Mouse (Mus musculus) Patski (cell line): ENCODE results near the gene Il18. TPM values are rescaled to one million over a fixed set of nuclear protein-coding genes. Genes with fewer than 3 reads are reported as not detected.
"Not testable (repeated sequence)": the region's sequence is repeated elsewhere in the genome, so short reads cannot be mapped to it uniquely, and the experiment has no call there.

Experiments
- ATAC-seq: fragments of 100-300 bp; one replicate; pipeline ENCODE4 v1.8.0; 2021
- CTCF ChIA-PET: fragments of 350-600 bp; sonication (Branson Sonifier 250); formaldehyde crosslinking; loops from one replicate; lab custom pipeline; 2022; ENCODE audit warnings: inconsistent platforms; lab: Charles Lee
- POLR2A ChIA-PET: fragments of 350-600 bp; sonication (Branson Sonifier 250); formaldehyde crosslinking; loops from one replicate; lab custom pipeline; 2022; ENCODE audit warnings: antibody characterized with exemption, inconsistent platforms; lab: Charles Lee
- DNase-seq: peaks from one replicate; pipeline ENCODE4 v3.0.0-alpha.2; 2011; ENCODE audit warnings: low read depth, low spot score
- H3K27me3 ChIP-seq: fragments of 371-371 bp; one replicate; pipeline ENCODE4 v1.5.1; 2021
- CTCF ChIP-seq: fragments of 100-300 bp; IDR thresholded peaks from one replicate; pipeline ENCODE4 v1.5.1; 2021
- in situ Hi-C: fragments of 300-500 bp; cut with MboI; formaldehyde crosslinking; loops from 3 replicates; pipeline ENCODE4 v1.11.1; 2018; ENCODE audit warnings: low pct_unique_long_range_greater_than_20kb, mixed read lengths
- polyA plus RNA-seq: library from polyadenylated mRNA; unstranded; gene quantifications from one replicate; pipeline ENCODE4 v1.2.3, GENCODE M21; 2021

Il18 gene
- polyA plus RNA-seq, 1 experiment from 2014 or later, result 3.6 TPM

DNA sequence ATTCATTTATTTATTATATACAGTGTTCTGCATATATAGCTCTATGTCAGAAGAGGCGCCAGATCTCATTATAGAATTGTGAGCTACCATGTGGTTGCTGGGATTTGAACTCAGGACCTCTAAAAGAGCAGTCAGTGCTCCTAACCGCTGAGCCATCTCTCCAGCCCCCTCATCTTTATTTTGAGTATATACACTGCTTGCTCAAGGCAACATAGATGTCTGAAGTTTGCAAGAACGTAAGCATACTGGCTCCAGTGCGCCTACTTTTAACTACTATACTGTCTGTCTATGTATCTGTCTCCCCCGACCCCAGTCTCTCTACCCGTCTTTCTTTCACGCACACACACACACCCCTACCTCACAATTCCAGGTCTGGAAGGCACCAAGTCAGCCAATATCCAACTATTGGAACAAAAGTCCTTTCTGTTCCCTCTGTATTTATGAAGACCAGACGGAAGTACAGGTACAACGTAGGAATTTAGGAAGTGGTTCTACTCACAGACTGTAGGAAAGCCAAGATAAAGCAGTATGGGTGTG is 63.2 kb downstream of the Il18 start:
- ChIA-PET CTCF (no interaction called here), POLR2A (no interaction called here)
- ATAC-seq, result no peak
- TF ChIP-seq CTCF, result no peak
- H3K27me3 ChIP-seq, result no peaks in the 10 kb centered on the region
- no peak for DNase-seq
- in situ Hi-C loops, result no loop called here

DNA sequence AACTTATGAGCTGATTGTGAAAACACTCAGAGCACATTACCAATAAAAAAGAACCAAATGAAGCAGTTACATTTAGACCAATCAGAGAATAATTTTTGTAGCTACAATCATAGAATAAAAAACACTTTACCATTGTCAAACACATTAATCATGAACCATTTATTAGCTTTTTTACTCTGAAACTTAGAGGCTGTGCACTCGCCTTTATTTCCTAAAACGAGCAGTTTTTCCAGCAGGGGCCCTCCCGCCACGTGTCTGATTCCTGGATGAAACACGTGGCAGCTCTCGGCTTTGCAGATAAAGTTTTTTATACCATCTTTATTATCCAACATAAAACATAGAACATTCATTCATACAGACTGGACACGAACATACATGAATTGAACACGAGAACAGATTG is 76.3 kb downstream of the Il18 start:
- POLR2A ChIA-PET, DNase-seq, in situ Hi-C loops, H3K27me3 ChIP-seq, ATAC-seq, CTCF ChIA-PET: not testable (repeated sequence)

Other genes with a start within 250 kb of the Il18 start
- 157 TPM for gene Rpl10-ps3, start 209.9 kb upstream of the Il18 start, polyA plus RNA-seq
- 0.08 TPM for gene Plet1, start 60.3 kb upstream of the Il18 start, polyA plus RNA-seq
- 65.9 TPM for gene Pts, start 26.1 kb upstream of the Il18 start, polyA plus RNA-seq
- gene Bco2, start 354 bp downstream of the Il18 start, polyA plus RNA-seq, result 0.22 TPM
- gene Tex12, start 6.5 kb downstream of the Il18 start, polyA plus RNA-seq, result not detected
- gene Sdhd, start 49.0 kb downstream of the Il18 start, polyA plus RNA-seq, result 418 TPM
- 247 TPM for gene Timm8b, start 49.1 kb downstream of the Il18 start, polyA plus RNA-seq
- gene Pih1d2, start 62.5 kb downstream of the Il18 start, polyA plus RNA-seq, result 8.2 TPM
- gene Nkapd1, start 62.6 kb downstream of the Il18 start, polyA plus RNA-seq, result 25.4 TPM
- 134 TPM for gene Dlat, start 105.0 kb downstream of the Il18 start, polyA plus RNA-seq
- 14.6 TPM for gene Dixdc1, start 184.7 kb downstream of the Il18 start, polyA plus RNA-seq
- 33.1 TPM for gene 2310030G06Rik, start 191.7 kb downstream of the Il18 start, polyA plus RNA-seq
- gene Cryab, start 196.5 kb downstream of the Il18 start, polyA plus RNA-seq, result 1,544 TPM
- 12.9 TPM for gene Hspb2, start 197.5 kb downstream of the Il18 start, polyA plus RNA-seq
- gene Fdxacb1, start 213.4 kb downstream of the Il18 start, polyA plus RNA-seq, result 6.5 TPM
- gene Alg9, start 220.2 kb downstream of the Il18 start, polyA plus RNA-seq, result 27.5 TPM
- gene 1110032A03Rik, start 220.7 kb downstream of the Il18 start, polyA plus RNA-seq, result 28.6 TPM